10 mouse cellular contexts compared by ENCODE assay signal in the genomic region with DNA sequence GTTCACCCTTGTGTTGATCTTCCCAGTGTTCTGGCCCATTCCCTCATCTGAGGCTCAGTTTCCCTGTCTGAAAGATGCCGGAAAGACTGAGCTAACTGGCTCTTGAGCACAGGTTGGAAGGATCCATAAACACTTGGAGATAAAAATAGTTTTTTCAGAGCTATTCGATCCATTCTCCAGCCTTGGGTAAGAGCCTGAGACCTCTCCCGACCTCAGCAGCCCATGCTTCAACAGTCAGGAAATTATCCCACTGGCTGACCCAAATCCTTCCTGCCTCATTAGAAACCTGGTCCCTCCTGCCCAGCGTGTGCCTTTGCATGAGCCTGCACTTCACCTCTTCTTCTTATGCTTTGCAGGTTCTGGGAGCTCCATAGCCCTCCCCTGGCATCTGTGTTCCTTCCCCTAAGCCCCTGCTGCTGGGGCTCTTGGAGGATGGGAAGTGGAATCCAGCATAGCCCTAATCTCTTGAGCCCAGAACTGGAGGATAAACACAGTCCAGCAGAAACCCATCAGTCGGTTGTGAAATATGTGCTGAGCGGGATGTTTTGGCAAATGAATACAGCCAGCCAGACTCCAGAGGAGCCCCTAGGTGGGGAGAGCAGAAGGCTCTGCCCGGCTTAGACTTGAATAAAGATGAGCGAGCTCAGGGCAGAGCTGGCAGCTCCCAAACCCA. TPM values are rescaled to one million over a fixed set of nuclear protein-coding genes. Genes with fewer than 3 reads are reported as not detected.
DNase-seq lines count a peak whose midpoint lies in the region; ATAC-seq lines count a peak whose summit lies in the region.
"Had no signal": no experiment of that assay in that cellular context is flagged by ENCODE, and none has a peak within 500 bp of the region (broad histone marks: within the 10 kb centered on the region; RNA-seq: fewer than 3 reads in every experiment).

No protein-coding gene starts in this region.

- H3K4me2 ChIP-seq in heart, embryonic 14.5 days (ENCODE audit: low read length), result no peak overlapping the region
- peak overlapping the region; percentile 5; the same call in 1 of the 2 replicates for H3K4me2 ChIP-seq in lung, embryonic 15.5 days

- no peaks in the 10 kb centered on the region for H3K27me3 ChIP-seq in heart, embryonic 14.5 days (ENCODE audit: control insufficient read depth, insufficient read depth, low read length)
- H3K27me3 ChIP-seq in lung, embryonic 15.5 days, result no peaks in the 10 kb centered on the region

- H3K9ac ChIP-seq in heart, embryonic 14.5 days (ENCODE audit: low read length), result no peak overlapping the region
- H3K9ac ChIP-seq in lung, embryonic 15.5 days, result no peak overlapping the region

- 49% methylated on average over 8 of the region's 8 CpGs for WGBS in heart, embryonic 14.5 days
- 26% methylated on average over 8 of the region's 8 CpGs for WGBS in lung, embryonic 15.5 days

- peak overlapping the region; percentile 24 to 53; a peak in 3 of 4 replicates for H3K27ac ChIP-seq in heart, embryonic 14.5 days (replicated peaks in 1 of 2; ENCODE audit: control insufficient read depth in 1 of 2, insufficient read depth in 1 of 2, low read depth in 2 of 2, low read length in 2 of 2)
- H3K27ac ChIP-seq in lung, embryonic 15.5 days, result peak overlapping the region; percentile 66
- H3K27ac ChIP-seq: layer of hippocampus, adult 2 months had no signal

- H3K4me1 ChIP-seq in heart, embryonic 14.5 days (ENCODE audit: control insufficient read depth in 2 of 2, insufficient read depth in 2 of 2, low read length in 2 of 2), result peaks cover 57 to 66% of the 10 kb centered on the region in 2 experiments
- peaks cover 74% of the 10 kb centered on the region for H3K4me1 ChIP-seq in lung, embryonic 15.5 days

- no peak for ATAC-seq in heart, embryonic 14.5 days (ENCODE audit: insufficient number of reproducible peaks, insufficient read depth, low FRiP score, low read depth)
- ATAC-seq in lung, embryonic 15.5 days (ENCODE audit: borderline replicate concordance, extremely low read depth, low FRiP score, low TSS enrichment), result peak; percentile 33; the same call in 1 of the 2 replicates

- H3K9me3 ChIP-seq in heart, embryonic 14.5 days (ENCODE audit: control insufficient read depth, low read length), result no peaks in the 10 kb centered on the region
- no peaks in the 10 kb centered on the region for H3K9me3 ChIP-seq in lung, embryonic 15.5 days

- no peak overlapping the region for H3K4me3 ChIP-seq in heart, embryonic 14.5 days (ENCODE audit: control insufficient read depth in 1 of 2, insufficient read depth in 1 of 2, low read depth in 1 of 2, low read length in 2 of 2)
- H3K4me3 ChIP-seq in lung, embryonic 15.5 days, result no peak overlapping the region
- H3K4me3 ChIP-seq: layer of hippocampus, adult 2 months had no signal

- peak; percentile 81 to 85 for DNase-seq in heart, adult 18-20 months
- DNase-seq in heart, postnatal 4 days, result no peak
- DNase-seq in NIH3T3 (ENCODE audit: low read depth), result peak; percentile 71
- no peak for DNase-seq in frontal cortex, adult 2 months (ENCODE audit: extremely low spot score in 1 of 2, low spot score in 1 of 2)
- DNase-seq in right cerebral cortex, postnatal 14 days, result no peak
- no peak for DNase-seq in T-cell, adult 2 months (ENCODE audit: low spot score)
- DNase-seq: right cerebral cortex, postnatal 25 days had no signal

- 0 out of 2 replicates have a peak, but pooled peaks cover 3% of the 10 kb centered on the region for H3K36me3 ChIP-seq in heart, embryonic 14.5 days (ENCODE audit: control insufficient read depth, insufficient read depth, low read length)
- no peaks in the 10 kb centered on the region for H3K36me3 ChIP-seq in lung, embryonic 15.5 days

RNA-seq across cellular contexts. Expression of gene Loxl1, which starts 9.3 kb away (rescaled TPM):
- 10 to 100 TPM; 18.3 to 20.2 TPM for total RNA-seq in heart, adult 18-20 months (2021)
- total RNA-seq in heart, postnatal 4 days (2021), result 10 to 100 TPM; 77.2 to 87.1 TPM
- polyA plus RNA-seq in heart, embryonic 14.5 days (2014; fragmentation: Nextera tagmentation; extraction: Ambion mirVana), result 46.8 and 53.6 TPM in 2 replicates
- polyA plus RNA-seq in lung, embryonic 15.5 days (2015; fragmentation: Nextera tagmentation; extraction: Ambion mirVana), result 48.4 and 49.4 TPM in 2 replicates
- 4.9 and 5.3 TPM in 2 replicates for polyA plus RNA-seq in frontal cortex, adult 2 months (2012; rRNA removed)

RNA-seq across cellular contexts. Expression of gene Stoml1, which starts 50.8 kb away (rescaled TPM):
- total RNA-seq in heart, adult 18-20 months (2021), result 10 to 100 TPM; 10.2 to 10.5 TPM
- total RNA-seq in heart, postnatal 4 days (2021), result 10 to 100 TPM; 14.2 to 17.1 TPM
- polyA plus RNA-seq in heart, embryonic 14.5 days (2014; fragmentation: Nextera tagmentation; extraction: Ambion mirVana), result 22.7 and 25.6 TPM in 2 replicates
- 30.1 and 30.3 TPM in 2 replicates for polyA plus RNA-seq in lung, embryonic 15.5 days (2015; fragmentation: Nextera tagmentation; extraction: Ambion mirVana)
- 99.9 and 102 TPM in 2 replicates for polyA plus RNA-seq in frontal cortex, adult 2 months (2012; rRNA removed)

RNA-seq across cellular contexts. Expression of gene Pml, which starts 54.1 kb away (rescaled TPM):
- total RNA-seq in heart, adult 18-20 months (2021), result 1 to 10 TPM; 8.1 to 8.8 TPM
- 10 to 100 TPM; 15.3 to 17.6 TPM for total RNA-seq in heart, postnatal 4 days (2021)
- 11.0 and 11.8 TPM in 2 replicates for polyA plus RNA-seq in heart, embryonic 14.5 days (2014; fragmentation: Nextera tagmentation; extraction: Ambion mirVana)
- polyA plus RNA-seq in lung, embryonic 15.5 days (2015; fragmentation: Nextera tagmentation; extraction: Ambion mirVana), result 19.6 and 20.2 TPM in 2 replicates
- 9.5 and 10.0 TPM in 2 replicates for polyA plus RNA-seq in frontal cortex, adult 2 months (2012; rRNA removed)

Comparison
In these comparisons a context has a peak if more than half of its experiments do, and no peak if none do; other contexts are left out.
1. DNase-seq: peak in heart, adult 18-20 months (2 of 2) and NIH3T3 (single experiment); none in heart, postnatal 4 days (single experiment), frontal cortex, adult 2 months (0 of 2), right cerebral cortex, postnatal 14 days (single experiment) and T-cell, adult 2 months (single experiment).